21 mouse cellular contexts compared by ENCODE assay signal in genomic region chr1:34930571-34930970, GRCm38 (mm10).
"Had no signal": no experiment of that assay in that cellular context is flagged by ENCODE, and none has a peak within 500 bp of the region (broad histone marks: within the 10 kb centered on the region; RNA-seq: fewer than 3 reads in every experiment).

No protein-coding gene starts in this region.

- H3K27me3 ChIP-seq: heart, embryonic 12.5 days; hindbrain, embryonic 13.5 days; hindbrain, embryonic 15.5 days; kidney, embryonic 15.5 days; limb, embryonic 13.5 days; limb, embryonic 15.5 days; liver, embryonic 12.5 days had no signal

- DNase-seq: gastrocnemius, postnatal 14 days; heart, adult 18-20 months; heart, postnatal 10 days; kidney, adult 11 months; kidney, adult 2 months; kidney, adult 9 months; kidney, postnatal 14 days; kidney, postnatal 36 days; layer of hippocampus, adult 9-11 months; layer of hippocampus, postnatal 36 days; left cerebral cortex, postnatal 4 days had no signal

- H3K27ac ChIP-seq: heart, embryonic 10.5 days; hindbrain, embryonic 13.5 days; hindbrain, embryonic 15.5 days; hindbrain, postnatal 0 days; kidney, embryonic 15.5 days; kidney, postnatal 0 days; limb, embryonic 13.5 days; limb, embryonic 15.5 days; liver, embryonic 12.5 days had no signal

- H3K36me3 ChIP-seq: heart, embryonic 10.5 days; heart, embryonic 12.5 days; hindbrain, embryonic 13.5 days; hindbrain, embryonic 15.5 days; kidney, embryonic 15.5 days; limb, embryonic 13.5 days; limb, embryonic 15.5 days; liver, embryonic 12.5 days had no signal

- H3K4me3 ChIP-seq: heart, embryonic 10.5 days; heart, embryonic 12.5 days; hindbrain, embryonic 13.5 days; hindbrain, embryonic 15.5 days; kidney, embryonic 15.5 days; limb, embryonic 13.5 days; limb, embryonic 15.5 days; liver, embryonic 12.5 days had no signal

- H3K4me1 ChIP-seq: heart, embryonic 10.5 days; heart, embryonic 12.5 days; hindbrain, embryonic 13.5 days; hindbrain, embryonic 15.5 days; kidney, embryonic 15.5 days; limb, embryonic 13.5 days; limb, embryonic 15.5 days; liver, embryonic 12.5 days had no signal
